Mouse (Mus musculus) left cerebral cortex, adult 11 months (tissue): ENCODE results near the gene Grtp1.
"Not testable (repeated sequence)": the region's sequence is repeated elsewhere in the genome, so short reads cannot be mapped to it uniquely, and the experiment has no call there.

Experiments used
- DNase-seq: peaks from one replicate; pipeline ENCODE4 v3.0.0; 2022; ENCODE audit warnings: low spot score

Gene Grtp1

GRCm38 (mm10) chr8:13174305-13174704 lies 26.1 kb downstream of the Grtp1 start:
- no peak for DNase-seq

GRCm38 (mm10) chr8:13170510-13170909 lies 29.9 kb downstream of the Grtp1 start:
- no peak for DNase-seq

- DNase-seq = no peak
Measured at GRCm38 (mm10) chr8:13164361-13164760, 36.1 kb downstream of the Grtp1 start.

- no peak for DNase-seq
Measured at GRCm38 (mm10) chr8:13163563-13163962, 36.9 kb downstream of the Grtp1 start.

- DNase-seq = no peak
Measured at GRCm38 (mm10) chr8:13162098-13162497, 38.3 kb downstream of the Grtp1 start.

- DNase-seq = no peak
Measured at GRCm38 (mm10) chr8:13160691-13161090, 39.7 kb downstream of the Grtp1 start.

- no peak for DNase-seq
Measured at GRCm38 (mm10) chr8:13159377-13159881, 41.0 kb downstream of the Grtp1 start.

GRCm38 (mm10) chr8:13158718-13159376 lies 41.6 kb downstream of the Grtp1 start, which contains the start of gene Lamp1:
Gene Lamp1, plus strand, starts transcription at chr8:13159161.
- peak; percentile 99 for DNase-seq

- peak; percentile 37 for DNase-seq
Measured at GRCm38 (mm10) chr8:13156327-13157097, 43.9 kb downstream of the Grtp1 start.

- DNase-seq = no peak
Measured at GRCm38 (mm10) chr8:13155358-13155757, 45.1 kb downstream of the Grtp1 start.

GRCm38 (mm10) chr8:13154099-13154498 lies 46.3 kb downstream of the Grtp1 start:
- no peak for DNase-seq

GRCm38 (mm10) chr8:13150929-13151328 lies 49.5 kb downstream of the Grtp1 start:
- DNase-seq = no peak

- no peak for DNase-seq
Measured at GRCm38 (mm10) chr8:13149866-13150265, 50.6 kb downstream of the Grtp1 start.

GRCm38 (mm10) chr8:13149287-13149686 lies 51.1 kb downstream of the Grtp1 start:
- DNase-seq = no peak

- DNase-seq = no peak
Measured at GRCm38 (mm10) chr8:13148476-13148875, 51.9 kb downstream of the Grtp1 start.

GRCm38 (mm10) chr8:13141681-13142080 lies 58.7 kb downstream of the Grtp1 start:
- no peak for DNase-seq

- DNase-seq = no peak
Measured at GRCm38 (mm10) chr8:13139641-13140182, 60.7 kb downstream of the Grtp1 start.

- DNase-seq = not testable (repeated sequence)
Measured at GRCm38 (mm10) chr8:13132220-13132619, 68.2 kb downstream of the Grtp1 start.

GRCm38 (mm10) chr8:13124897-13125296 lies 75.5 kb downstream of the Grtp1 start:
- DNase-seq = no peak

- no peak for DNase-seq
Measured at GRCm38 (mm10) chr8:13122887-13123421, 77.5 kb downstream of the Grtp1 start.
